Mouse (Mus musculus) ovary, adult 18-20 months (tissue): ENCODE measurements around the gene Chst12.

Experiments
- DNase-seq: peaks from one replicate; pipeline ENCODE4 v3.0.0; 2022; ENCODE audit warnings: low spot score, mixed read lengths

The Chst12 gene

GRCm38 (mm10) chr5:140517921-140518230 is 12.5 kb downstream of the Chst12 start:
- DNase-seq = no peak

- DNase-seq = no peak
These were observed 15.8 kb downstream of the Chst12 start for GRCm38 (mm10) chr5:140521196-140521595.

- DNase-seq = no peak
These were observed 21.4 kb downstream of the Chst12 start for GRCm38 (mm10) chr5:140526754-140527153.

- no peak for DNase-seq
These were observed 32.8 kb downstream of the Chst12 start for GRCm38 (mm10) chr5:140538111-140538683.

- DNase-seq = no peak
These were observed 34.8 kb downstream of the Chst12 start for GRCm38 (mm10) chr5:140540106-140540505.

- no peak for DNase-seq
These were observed 37.6 kb downstream of the Chst12 start for GRCm38 (mm10) chr5:140542811-140543575.

- no peak for DNase-seq
These were observed 40.3 kb downstream of the Chst12 start for GRCm38 (mm10) chr5:140545651-140546050.

GRCm38 (mm10) chr5:140546332-140546731 is 41.0 kb downstream of the Chst12 start:
- DNase-seq = no peak

GRCm38 (mm10) chr5:140549306-140550047 is 44.1 kb downstream of the Chst12 start:
- DNase-seq = no peak

GRCm38 (mm10) chr5:140553719-140554118 is 48.4 kb downstream of the Chst12 start:
- DNase-seq = no peak

- no peak for DNase-seq
These were observed 51.5 kb downstream of the Chst12 start for GRCm38 (mm10) chr5:140556859-140557258.

- DNase-seq = no peak
These were observed 57.3 kb downstream of the Chst12 start for GRCm38 (mm10) chr5:140562601-140563000.

GRCm38 (mm10) chr5:140564896-140565295 is 59.5 kb downstream of the Chst12 start, which contains the start of gene Grifin:
TSS of gene Grifin (minus strand) at chr5:140565071.
- DNase-seq = no peak

GRCm38 (mm10) chr5:140565451-140565850 is 60.1 kb downstream of the Chst12 start:
- DNase-seq = no peak

- DNase-seq = peak; percentile 52
These were observed 60.5 kb downstream of the Chst12 start for GRCm38 (mm10) chr5:140565856-140566255.

GRCm38 (mm10) chr5:140566271-140566670 is 60.9 kb downstream of the Chst12 start:
- no peak for DNase-seq

- peak; percentile 56 for DNase-seq
These were observed 62.0 kb downstream of the Chst12 start for GRCm38 (mm10) chr5:140567321-140567720.

GRCm38 (mm10) chr5:140567751-140568150 is 62.4 kb downstream of the Chst12 start:
- DNase-seq = no peak

- peak; percentile 60 for DNase-seq
These were observed 63.1 kb downstream of the Chst12 start for GRCm38 (mm10) chr5:140568321-140568970.

- DNase-seq = no peak
These were observed 63.8 kb downstream of the Chst12 start for GRCm38 (mm10) chr5:140569032-140569595.

GRCm38 (mm10) chr5:140570223-140570870 is 65.0 kb downstream of the Chst12 start:
- DNase-seq = no peak

GRCm38 (mm10) chr5:140571201-140571600 is 65.9 kb downstream of the Chst12 start:
- no peak for DNase-seq
